Mouse (Mus musculus) CH12.LX (cell line): ENCODE measurements around the gene Limd1.

Source experiments
- CTCF ChIP-seq, 2 experiments: IDR thresholded peaks in 1 of 2; conservative IDR thresholded peaks in 1 of 2; 2 replicates each; pipeline ENCODE4 v1.5.1; 2011 to 2012; ENCODE audit warnings: low read depth in 2 of 2, low read length in 2 of 2, improper control_type of control experiment in 1 of 2, inconsistent platforms in 1 of 2, mild to moderate bottlenecking in 1 of 2, moderate library complexity in 1 of 2
- EP300 ChIP-seq: IDR thresholded peaks from 2 replicates; pipeline ENCODE4 v1.6.1; 2011; ENCODE audit warnings: low read length, improper control_type of control experiment
- HCFC1 ChIP-seq: IDR thresholded peaks from 2 replicates; pipeline ENCODE4 v1.6.1; 2012; ENCODE audit warnings: low read depth, mild to moderate bottlenecking, inconsistent platforms, low read length, improper control_type of control experiment
- IRF4 ChIP-seq: IDR thresholded peaks from 2 replicates; pipeline ENCODE4 v1.6.1; 2014; ENCODE audit warnings: low read depth, mild to moderate bottlenecking, inconsistent platforms, low read length, improper control_type of control experiment
- MAFK ChIP-seq: IDR thresholded peaks from 2 replicates; pipeline ENCODE4 v1.6.1; 2011; ENCODE audit warnings: low read length, improper control_type of control experiment; ENCODE audit not compliant: insufficient replicate concordance
- MXI1 ChIP-seq: IDR thresholded peaks from 2 replicates; pipeline ENCODE4 v1.6.1; 2011; ENCODE audit warnings: mild to moderate bottlenecking, low read depth, low read length, improper control_type of control experiment
- POLR2A ChIP-seq: IDR thresholded peaks from 2 replicates; pipeline ENCODE4 v1.6.1; 2011; ENCODE audit warnings: low read depth, mild to moderate bottlenecking, improper control_type of control experiment, low read length
- POLR2AphosphoS2 ChIP-seq: IDR thresholded peaks from 2 replicates; pipeline ENCODE4 v1.6.1; 2011; ENCODE audit warnings: low read depth, low read length, improper control_type of control experiment
- USF1 ChIP-seq: IDR thresholded peaks from 2 replicates; pipeline ENCODE4 v1.6.1; 2014; ENCODE audit warnings: low read depth, mild to moderate bottlenecking, inconsistent platforms, low read length, improper control_type of control experiment
- ZKSCAN1 ChIP-seq: IDR thresholded peaks from 2 replicates; pipeline ENCODE4 v1.6.1; 2012; ENCODE audit warnings: low read depth, inconsistent platforms, low read length, improper control_type of control experiment, borderline replicate concordance

- no peak for TF ChIP-seq MAFK
- no peak for TF ChIP-seq POLR2A
- TF ChIP-seq EP300: no peak
- no peak for TF ChIP-seq MXI1
- no peak for TF ChIP-seq HCFC1
- TF ChIP-seq CTCF (conservative IDR thresholded peaks at IDR 0.05 in 1 of 2, IDR thresholded peaks at IDR 0.05 in 1 of 2; ENCODE audit: low read depth in 2 of 2, low read length in 2 of 2): no peak
- TF ChIP-seq POLR2AphosphoS2: no peak
- TF ChIP-seq ZKSCAN1: no peak
- TF ChIP-seq IRF4: no peak
- no peak for TF ChIP-seq USF1
These were observed 76.1 kb downstream of the Limd1 start for GRCm38 (mm10) chr9:123554599-123554998.
